Mouse (Mus musculus) forebrain, embryonic 10.5 days (tissue): ENCODE results near the gene Tap2. TPM values are rescaled to one million over a fixed set of nuclear protein-coding genes. Genes with fewer than 3 reads are reported as not detected.
"Not testable (repeated sequence)": the region's sequence is repeated elsewhere in the genome, so short reads cannot be mapped to it uniquely, and the experiment has no call there.

Experiments
- DNase-seq: peaks from one replicate; pipeline ENCODE4 v3.0.0-alpha.2; 2017; ENCODE audit warnings: low spot score; ENCODE audit errors: extremely low spot score
- H3K27ac ChIP-seq: fragments of 300-500 bp; sonication (generic); 2 replicates; pipeline ENCODE4 v1.5.1; 2016; ENCODE audit warnings: mild to moderate bottlenecking
- H3K27me3 ChIP-seq: fragments of 300-500 bp; sonication (generic); 2 replicates; pipeline ENCODE4 v1.6.1; 2016; ENCODE audit warnings: mild to moderate bottlenecking; ENCODE audit not compliant: poor library complexity, severe bottlenecking
- H3K36me3 ChIP-seq: fragments of 300-500 bp; sonication (generic); replicated peaks from 2 replicates; pipeline ENCODE4 v1.6.1; 2016; ENCODE audit warnings: mild to moderate bottlenecking, moderate library complexity
- H3K4me1 ChIP-seq: fragments of 300-500 bp; sonication (generic); 2 replicates; pipeline ENCODE4 v1.6.1; 2016
- H3K4me3 ChIP-seq: fragments of 300-500 bp; sonication (generic); 2 replicates; pipeline ENCODE4 v1.5.1; 2016; ENCODE audit warnings: mild to moderate bottlenecking, moderate library complexity
- H3K9me3 ChIP-seq: fragments of 300-500 bp; sonication (generic); 2 replicates; pipeline ENCODE4 v1.6.1; 2016; ENCODE audit warnings: mild to moderate bottlenecking, moderate library complexity
- WGBS: fragments of 180-500 bp; shearing (Covaris S2); methylation state at CpG from one replicate; pipeline ENCODE4 v1.1.7; 2016; 5-methylcytosine and 5-hydroxymethylcytosine counted together
- polyA plus RNA-seq: library from polyadenylated mRNA; unstranded; fragments of >200 nt; fragmentation: Nextera tagmentation; extraction: Ambion mirVana; gene quantifications from 2 replicates; pipeline ENCODE4 v1.2.1, GENCODE M21; 2016

The Tap2 gene
- polyA plus RNA-seq, 1 experiment from 2014 or later = 0.60 TPM

GRCm38 (mm10) chr17:34225426-34225825 is 22.1 kb downstream of the Tap2 start:
- Histone ChIP-seq H3K4me1 (no peaks in the 10 kb centered on the region), H3K4me3 (no peak overlapping the region), H3K9me3 (peaks cover 14% of the 10 kb centered on the region), H3K27me3 (no peaks in the 10 kb centered on the region), H3K36me3 (no peaks in the 10 kb centered on the region), H3K27ac (no peak overlapping the region)
- no peak for DNase-seq
- 97% methylated on average over 8 of the region's 8 CpGs for WGBS

GRCm38 (mm10) chr17:34225911-34226310 is 22.6 kb downstream of the Tap2 start:
- H3K36me3 ChIP-seq, DNase-seq, H3K27me3 ChIP-seq, H3K4me1 ChIP-seq, H3K27ac ChIP-seq, H3K4me3 ChIP-seq: not testable (repeated sequence)
- H3K9me3 ChIP-seq = peaks cover 14% of the 10 kb centered on the region
- WGBS = 96% methylated on average over 17 of the region's 23 CpGs

DNA sequence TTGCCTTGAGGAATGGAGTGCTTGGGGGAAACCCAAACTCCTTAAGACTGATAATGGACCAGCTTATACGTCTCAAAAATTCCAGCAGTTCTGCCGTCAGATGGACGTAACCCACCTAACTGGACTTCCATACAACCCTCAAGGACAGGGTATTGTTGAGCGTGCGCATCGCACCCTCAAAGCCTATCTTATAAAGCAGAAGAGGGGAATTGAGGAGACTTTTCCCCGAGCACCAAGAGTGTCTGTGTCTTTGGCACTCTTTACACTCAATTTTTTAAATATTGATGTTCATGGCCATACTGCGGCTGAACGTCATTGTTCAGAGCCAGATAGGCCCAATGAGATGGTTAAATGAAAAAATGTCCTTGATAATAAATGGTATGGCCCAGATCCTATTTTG is 27.6 kb downstream of the Tap2 start:
- not testable (repeated sequence) for H3K9me3 ChIP-seq, H3K27ac ChIP-seq, H3K4me1 ChIP-seq, H3K4me3 ChIP-seq, DNase-seq, H3K27me3 ChIP-seq, H3K36me3 ChIP-seq
- WGBS = 94% methylated on average over 9 of the region's 9 CpGs

GRCm38 (mm10) chr17:34232021-34232420 is 28.7 kb downstream of the Tap2 start:
- H3K27ac ChIP-seq, H3K27me3 ChIP-seq, DNase-seq, H3K9me3 ChIP-seq, H3K36me3 ChIP-seq, H3K4me1 ChIP-seq, H3K4me3 ChIP-seq: not testable (repeated sequence)
- WGBS = 84% methylated on average over 6 of the region's 7 CpGs

- Histone ChIP-seq H3K9me3 (peaks cover 5% of the 10 kb centered on the region; the same call in 1 of the 2 replicates), H3K36me3 (no peaks in the 10 kb centered on the region), H3K4me1 (no peaks in the 10 kb centered on the region), H3K4me3 (no peak overlapping the region), H3K27ac (no peak overlapping the region), H3K27me3 (no peaks in the 10 kb centered on the region)
- DNase-seq = peak; percentile 60
- 59% methylated on average over 9 of the region's 9 CpGs for WGBS
Measured at GRCm38 (mm10) chr17:34234926-34235325, 31.6 kb downstream of the Tap2 start.

GRCm38 (mm10) chr17:34236691-34237090 is 33.4 kb downstream of the Tap2 start:
- no peaks in the 10 kb centered on the region for H3K4me1 ChIP-seq
- H3K27ac ChIP-seq = no peak overlapping the region
- WGBS = 85% methylated on average over 5 of the region's 5 CpGs
- H3K27me3 ChIP-seq = no peaks in the 10 kb centered on the region
- DNase-seq = no peak
- peaks cover 5% of the 10 kb centered on the region; the same call in 1 of the 2 replicates for H3K9me3 ChIP-seq
- no peak overlapping the region for H3K4me3 ChIP-seq
- H3K36me3 ChIP-seq = no peaks in the 10 kb centered on the region

- 67% methylated on average over 3 of the region's 3 CpGs for WGBS
Measured at GRCm38 (mm10) chr17:34237741-34238140, 34.4 kb downstream of the Tap2 start.

DNA sequence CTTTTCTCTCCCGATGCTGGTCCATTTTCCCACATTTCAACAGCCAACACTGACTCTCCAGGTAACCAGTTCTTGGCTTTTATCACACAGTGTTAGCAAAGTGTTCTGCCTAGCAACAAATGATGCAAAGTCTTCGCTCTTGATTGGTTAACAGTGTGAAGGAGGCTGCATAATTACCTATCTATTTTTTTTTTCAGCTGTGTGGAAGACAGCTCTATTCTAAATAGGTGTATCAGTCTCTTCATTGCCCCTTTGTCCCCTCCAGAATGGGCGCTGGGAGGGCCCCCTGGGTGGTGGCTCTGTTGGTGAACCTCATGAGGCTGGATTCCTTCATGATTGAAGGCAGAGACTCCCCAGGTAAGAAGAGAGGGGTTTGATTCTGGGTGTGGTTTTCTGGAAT is 35.4 kb downstream of the Tap2 start, which contains the start of gene H2-Ob:
TSS of gene H2-Ob (plus strand) at position 198 of the 400 bp plus-strand sequence.
- DNase-seq = no peak
- no peaks in the 10 kb centered on the region for H3K4me1 ChIP-seq
- H3K4me3 ChIP-seq = no peak within 1 kb of the TSS
- no peak within 1 kb of the TSS for H3K27ac ChIP-seq
- no peaks in the 10 kb centered on the region for H3K27me3 ChIP-seq
- H3K36me3 ChIP-seq = no peaks in the 10 kb centered on the region
- WGBS = 73% methylated on average over 3 of the region's 3 CpGs
- H3K9me3 ChIP-seq = no peaks in the 10 kb centered on the region

More at GRCm38 (mm10) chr17:34237741-34238140, 34.4 kb downstream of the Tap2 start:
- no peak overlapping the region for H3K27ac ChIP-seq
- H3K9me3 ChIP-seq = peaks cover 5% of the 10 kb centered on the region; the same call in 1 of the 2 replicates
- H3K27me3 ChIP-seq = no peaks in the 10 kb centered on the region
- H3K36me3 ChIP-seq = no peaks in the 10 kb centered on the region
- H3K4me3 ChIP-seq = no peak overlapping the region
- no peaks in the 10 kb centered on the region for H3K4me1 ChIP-seq
- no peak for DNase-seq

GRCm38 (mm10) chr17:34239601-34240041 is 36.3 kb downstream of the Tap2 start:
- H3K4me1 ChIP-seq = no peaks in the 10 kb centered on the region
- H3K27ac ChIP-seq = no peak overlapping the region
- no peak for DNase-seq
- H3K4me3 ChIP-seq = no peak overlapping the region
- no peaks in the 10 kb centered on the region for H3K27me3 ChIP-seq
- H3K36me3 ChIP-seq = no peaks in the 10 kb centered on the region
- WGBS = 80% methylated on average over 10 of the region's 10 CpGs
- no peaks in the 10 kb centered on the region for H3K9me3 ChIP-seq

DNA sequence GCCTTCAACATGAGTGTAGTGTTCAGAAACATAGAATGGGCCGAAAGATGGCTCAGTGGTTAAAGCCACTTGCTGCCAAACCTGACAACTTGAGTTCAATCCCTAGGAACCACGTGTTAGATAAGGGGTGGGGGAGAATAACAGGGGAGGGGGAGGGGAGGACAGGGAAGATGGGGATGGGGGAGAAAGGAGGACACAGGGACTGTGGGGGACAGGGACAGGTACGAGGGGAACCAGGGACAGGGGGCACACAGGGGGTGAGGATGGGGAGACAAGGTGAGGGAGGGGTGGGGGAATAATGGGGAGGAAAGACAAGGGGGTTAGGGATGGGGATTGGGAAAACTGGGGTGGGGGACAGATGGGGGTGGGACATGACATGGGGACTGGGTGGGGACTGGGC is 37.0 kb downstream of the Tap2 start:
- H3K27me3 ChIP-seq = no peaks in the 10 kb centered on the region
- DNase-seq = no peak
- WGBS = 70% methylated on average over 3 of the region's 3 CpGs
- H3K27ac ChIP-seq = no peak overlapping the region
- H3K9me3 ChIP-seq = no peaks in the 10 kb centered on the region
- no peaks in the 10 kb centered on the region for H3K4me1 ChIP-seq
- H3K36me3 ChIP-seq = no peaks in the 10 kb centered on the region
- H3K4me3 ChIP-seq = no peak overlapping the region

DNA sequence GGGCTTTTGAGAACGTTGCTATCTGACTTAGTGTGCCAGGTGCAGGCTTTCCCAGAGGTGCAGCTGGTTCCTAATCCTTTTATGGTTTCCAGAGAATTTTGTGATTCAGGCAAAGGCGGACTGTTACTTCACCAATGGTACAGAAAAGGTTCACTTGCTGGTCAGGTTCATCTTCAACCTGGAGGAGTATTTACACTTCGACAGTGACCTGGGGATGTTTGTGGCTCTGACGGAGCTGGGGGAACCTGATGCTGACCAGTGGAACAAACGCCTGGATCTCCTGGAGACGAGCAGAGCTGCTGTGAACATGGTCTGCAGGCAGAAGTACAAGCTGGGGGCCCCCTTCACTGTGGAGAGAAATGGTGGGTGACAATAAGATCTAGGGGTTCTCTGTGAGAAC is 37.6 kb downstream of the Tap2 start:
- Histone ChIP-seq H3K9me3 (no peaks in the 10 kb centered on the region), H3K27me3 (no peaks in the 10 kb centered on the region), H3K4me1 (no peaks in the 10 kb centered on the region), H3K4me3 (no peak overlapping the region), H3K36me3 (no peaks in the 10 kb centered on the region), H3K27ac (no peak overlapping the region)
- WGBS = 87% methylated on average over 6 of the region's 6 CpGs
- DNase-seq = no peak

GRCm38 (mm10) chr17:34244656-34245055 is 41.3 kb downstream of the Tap2 start:
- no peak for DNase-seq
- Histone ChIP-seq H3K9me3 (no peaks in the 10 kb centered on the region), H3K27me3 (no peaks in the 10 kb centered on the region), H3K27ac (no peak overlapping the region), H3K4me1 (0 out of 2 replicates have a peak, but pooled peaks cover 4% of the 10 kb centered on the region), H3K4me3 (no peak overlapping the region), H3K36me3 (no peaks in the 10 kb centered on the region)
- 79% methylated on average over 4 of the region's 4 CpGs for WGBS

DNA sequence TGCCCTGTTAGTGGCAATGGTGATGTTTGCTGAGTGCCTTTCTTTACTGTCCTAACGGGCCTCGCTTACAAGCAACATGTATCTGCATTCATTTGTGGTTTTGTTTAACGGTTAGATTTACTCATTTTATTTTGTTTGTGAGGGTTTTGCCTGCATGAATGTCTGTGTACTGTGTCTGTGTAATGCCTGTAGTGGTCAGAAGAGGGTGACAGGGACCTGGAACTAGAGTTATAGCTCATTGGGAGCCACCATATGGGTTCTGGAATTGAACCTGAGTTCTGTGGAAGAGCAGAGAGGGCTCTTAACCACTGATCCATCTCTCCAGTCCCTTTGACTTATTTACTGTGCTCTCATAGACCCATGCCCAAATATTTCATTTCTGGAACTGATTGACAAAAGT is 43.7 kb downstream of the Tap2 start:
- no peak overlapping the region for H3K27ac ChIP-seq
- H3K27me3 ChIP-seq = no peaks in the 10 kb centered on the region
- 0 out of 2 replicates have a peak, but pooled peaks cover 4% of the 10 kb centered on the region for H3K4me1 ChIP-seq
- no peaks in the 10 kb centered on the region for H3K36me3 ChIP-seq
- H3K4me3 ChIP-seq = no peak overlapping the region
- no peak for DNase-seq
- 81% methylated on average over 3 of the region's 3 CpGs for WGBS
- no peaks in the 10 kb centered on the region for H3K9me3 ChIP-seq

- 88% methylated on average over 2 of the region's 2 CpGs for WGBS
- Histone ChIP-seq H3K4me1 (0 out of 2 replicates have a peak, but pooled peaks cover 4% of the 10 kb centered on the region), H3K4me3 (no peak overlapping the region), H3K9me3 (no peaks in the 10 kb centered on the region), H3K27ac (no peak overlapping the region), H3K27me3 (no peaks in the 10 kb centered on the region), H3K36me3 (no peaks in the 10 kb centered on the region)
- no peak for DNase-seq
Measured at GRCm38 (mm10) chr17:34248764-34249163, 45.4 kb downstream of the Tap2 start.
